Mouse (Mus musculus): Measurements from ENCODE around the gene Gpr141.
"Not testable (repeated sequence)": the region's sequence is repeated elsewhere in the genome, so short reads cannot be mapped to it uniquely, and the experiment has no call there.

Gpr141 gene

DNA sequence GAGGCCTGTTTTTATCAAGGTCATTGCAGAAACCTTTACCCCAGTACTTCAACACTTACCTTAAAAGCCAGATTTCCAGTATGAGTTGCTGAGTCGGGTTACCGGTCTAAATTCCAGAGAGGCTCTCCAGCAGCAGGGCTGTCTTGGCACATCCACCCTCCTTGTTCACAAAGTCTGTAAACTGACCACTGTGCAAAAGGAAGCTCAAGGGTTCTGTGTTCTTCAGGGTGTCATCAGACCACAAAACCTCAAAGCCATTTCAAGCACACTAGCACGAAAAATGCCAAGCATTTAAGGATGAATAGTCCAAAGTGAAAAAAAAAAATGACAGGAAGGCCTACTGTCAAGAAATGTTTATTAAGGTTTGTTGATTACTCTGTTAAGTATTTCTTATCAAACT lies at the start of gene Gpr141:
Gpr141 (minus strand) TSS at position 187 of the 400 bp plus-strand sequence.
- peak in 1 of 2 experiments; percentile 7 for DNase-seq (ENCODE audit: low spot score in 2 of 2)

DNA sequence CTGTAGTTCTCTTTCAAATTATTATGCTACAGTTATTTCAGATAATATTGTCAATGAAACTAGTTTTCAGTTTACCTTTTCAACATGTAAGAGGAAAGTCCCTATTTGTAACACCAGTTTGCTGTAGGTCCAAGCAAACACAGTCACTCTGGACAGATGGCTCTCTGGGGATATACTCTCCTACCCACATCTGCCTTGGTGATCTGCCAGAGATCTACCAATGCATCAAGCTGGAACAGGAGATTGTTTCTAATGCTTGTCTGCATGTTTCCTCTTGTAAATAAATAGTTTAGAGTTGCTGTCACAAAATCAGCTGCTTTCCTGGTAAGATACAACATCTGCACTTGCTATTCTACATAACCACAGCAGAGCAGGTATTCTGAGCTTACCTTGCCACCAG lies 40.2 kb upstream of the Gpr141 start:
- DNase-seq (ENCODE audit: low spot score in 2 of 2): no peak

DNA sequence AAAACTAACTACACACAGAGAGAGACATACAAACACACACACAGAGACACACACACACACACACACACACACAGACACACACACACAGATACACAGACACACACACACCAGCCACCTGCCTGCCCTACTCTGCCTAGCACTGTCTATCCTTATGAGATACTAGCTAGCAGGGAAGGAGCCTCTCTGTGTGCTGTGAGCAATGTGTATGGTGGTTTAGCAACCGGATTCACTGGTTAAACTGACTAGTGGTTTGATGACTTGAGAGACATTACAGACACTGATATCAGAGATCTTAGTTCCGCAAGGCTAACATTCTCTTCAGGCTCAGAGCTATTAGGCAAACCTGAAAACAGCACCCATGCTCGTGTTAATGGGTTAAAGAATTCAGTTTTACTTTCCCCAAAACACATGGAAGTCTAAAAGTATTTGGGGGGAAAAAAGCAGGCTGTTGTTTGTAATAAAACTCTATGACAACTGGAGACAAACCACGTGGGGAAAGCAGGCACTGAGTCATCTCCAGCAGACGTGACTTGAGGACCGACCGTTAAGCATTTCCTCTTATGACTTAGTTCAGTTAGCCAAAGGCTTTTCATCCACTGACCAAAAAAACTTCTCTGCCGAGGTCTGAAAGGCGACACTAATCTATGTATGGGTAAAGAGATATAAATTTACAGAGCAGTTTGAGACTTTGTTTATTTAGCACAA lies 30.7 kb upstream of the Gpr141 start:
- DNase-seq (ENCODE audit: low spot score in 2 of 2): peak; percentile 14 to 42

DNA sequence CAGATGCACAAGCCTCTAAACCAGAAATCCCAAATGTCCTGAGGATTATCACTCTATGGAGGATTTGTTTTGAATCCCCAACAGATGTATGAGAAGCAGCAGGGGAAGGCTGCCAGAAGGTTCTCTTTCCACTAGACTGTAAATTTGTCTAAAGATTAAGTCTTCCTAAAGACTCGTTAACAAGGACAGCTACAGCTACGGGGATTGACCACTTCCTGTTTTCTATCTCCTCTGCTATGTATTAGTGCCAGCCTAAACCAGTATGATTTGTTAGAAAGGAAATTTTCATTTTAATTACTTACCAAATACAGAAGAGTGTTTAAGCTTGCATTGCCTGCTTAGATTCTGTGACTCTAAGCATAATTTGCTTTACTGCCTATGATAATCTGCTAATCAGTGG lies 30.0 kb upstream of the Gpr141 start:
- DNase-seq (ENCODE audit: low spot score in 2 of 2): no peak

DNA sequence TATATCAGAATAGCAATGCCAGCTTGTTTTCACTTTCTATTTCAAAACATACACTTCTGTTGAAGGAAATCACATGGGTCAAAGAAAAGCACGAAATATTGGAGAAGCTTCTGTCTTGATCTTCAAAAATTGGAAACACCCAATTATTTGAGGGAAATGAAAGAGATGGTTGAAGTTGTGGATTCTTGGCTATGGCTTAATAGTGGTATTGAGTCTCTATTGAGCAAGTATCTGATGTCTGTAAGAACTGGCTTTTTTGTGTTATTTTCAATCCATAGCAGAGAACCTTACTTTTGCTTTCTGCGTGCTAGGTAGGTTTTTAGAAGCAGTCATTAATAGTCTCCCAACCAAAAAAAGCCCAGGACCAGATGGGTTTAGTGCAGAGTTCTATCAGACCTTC lies 19.4 kb upstream of the Gpr141 start:
- DNase-seq (ENCODE audit: low spot score in 2 of 2): no peak

DNA sequence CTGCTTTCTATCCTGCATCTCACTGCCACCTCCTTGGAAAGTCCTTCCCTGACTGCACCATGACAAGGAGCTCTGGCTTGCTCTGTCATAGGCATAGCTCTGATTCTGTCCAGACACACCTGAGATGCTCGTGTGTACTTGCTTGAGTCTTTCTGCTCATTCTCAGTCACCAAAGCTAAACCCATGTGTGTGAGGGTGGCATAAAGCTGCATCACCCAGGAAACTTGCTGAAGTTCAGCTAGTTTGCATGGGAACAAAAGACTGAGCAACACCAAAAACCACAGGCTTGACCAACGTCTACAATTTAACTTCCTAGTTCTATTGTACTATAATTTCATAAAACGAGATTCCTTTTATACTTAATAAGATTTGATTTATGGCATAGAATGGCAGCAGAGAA lies 18.6 kb upstream of the Gpr141 start:
- DNase-seq (ENCODE audit: low spot score in 2 of 2): no peak

DNA sequence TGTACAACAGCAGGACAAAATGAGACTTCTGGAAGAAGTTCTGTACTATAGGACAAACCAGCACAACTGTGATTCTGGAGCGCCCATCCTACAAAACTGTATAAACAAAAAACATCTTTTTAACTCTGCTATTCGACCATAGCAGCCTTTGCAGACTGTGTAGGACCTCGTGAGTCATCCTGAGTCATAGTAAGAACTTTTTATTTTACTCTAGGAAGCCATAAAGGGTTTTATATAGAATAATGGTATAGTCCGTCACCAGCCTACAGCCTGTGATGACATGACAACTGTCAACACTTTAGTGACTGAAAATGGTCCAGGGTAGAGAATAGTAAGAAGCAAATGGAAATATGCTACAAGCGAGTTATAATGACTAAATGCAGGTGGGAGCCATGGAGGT lies 17.6 kb upstream of the Gpr141 start:
- no peak for DNase-seq (ENCODE audit: low spot score in 2 of 2)

DNA sequence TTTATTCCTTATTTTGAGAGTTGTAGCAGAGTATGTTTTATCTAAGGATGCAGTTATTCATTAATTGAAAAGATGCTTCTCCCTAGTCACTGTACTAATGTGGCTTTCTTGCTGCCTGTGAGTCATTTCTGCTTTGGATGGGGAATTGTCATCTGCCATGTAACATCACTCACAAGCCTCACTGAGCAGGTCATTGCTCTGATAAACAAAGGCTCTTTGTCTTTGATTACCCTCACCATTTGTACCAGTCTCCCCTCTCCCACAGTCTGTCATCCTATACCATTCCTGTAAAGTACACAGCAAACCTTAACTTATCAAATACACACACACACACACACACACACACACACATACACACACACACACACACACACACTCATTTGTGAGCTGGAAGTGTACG lies 16.1 kb upstream of the Gpr141 start:
- no peak for DNase-seq (ENCODE audit: low spot score in 2 of 2)

DNA sequence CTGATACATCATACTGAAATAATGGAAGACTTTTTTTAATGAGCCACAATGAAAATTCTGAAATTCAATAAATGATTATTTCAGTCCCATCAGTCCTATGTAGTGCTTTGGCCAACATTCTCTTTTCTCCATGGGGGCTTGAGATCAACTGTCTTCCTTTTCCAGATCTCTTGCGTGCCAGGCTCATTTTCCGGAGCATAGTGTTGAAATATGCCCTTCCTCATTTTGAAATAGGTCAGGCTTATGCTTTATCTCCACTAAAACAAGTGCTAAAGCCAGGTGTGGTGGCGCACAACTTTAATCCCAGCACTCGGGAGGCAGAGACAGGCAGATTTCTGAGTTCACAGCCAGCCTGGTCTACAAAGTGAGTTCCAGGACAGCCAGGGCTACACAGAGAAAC lies 6.5 kb upstream of the Gpr141 start:
- DNase-seq (ENCODE audit: low spot score in 2 of 2): no peak

DNA sequence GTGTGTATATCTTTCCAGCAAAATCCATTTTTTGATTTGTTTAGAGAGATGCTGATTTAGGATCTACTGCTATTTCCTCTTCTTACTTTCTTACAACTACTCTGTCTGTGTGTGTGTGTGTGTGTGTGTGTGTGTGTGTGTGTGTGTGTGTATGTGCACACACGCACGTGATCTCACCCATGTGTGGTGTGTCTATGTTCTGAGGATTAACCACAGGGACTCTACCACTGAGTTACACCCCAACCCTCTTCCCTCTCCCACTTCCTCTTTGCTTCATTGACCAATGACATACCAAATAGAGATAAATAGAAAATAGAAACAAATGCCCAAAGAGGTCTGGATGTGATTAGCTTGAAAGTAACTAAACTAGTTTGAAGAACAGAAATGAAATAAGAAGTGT lies 4.0 kb upstream of the Gpr141 start:
- peak; percentile 31 to 48 for DNase-seq (ENCODE audit: low spot score in 2 of 2)

DNA sequence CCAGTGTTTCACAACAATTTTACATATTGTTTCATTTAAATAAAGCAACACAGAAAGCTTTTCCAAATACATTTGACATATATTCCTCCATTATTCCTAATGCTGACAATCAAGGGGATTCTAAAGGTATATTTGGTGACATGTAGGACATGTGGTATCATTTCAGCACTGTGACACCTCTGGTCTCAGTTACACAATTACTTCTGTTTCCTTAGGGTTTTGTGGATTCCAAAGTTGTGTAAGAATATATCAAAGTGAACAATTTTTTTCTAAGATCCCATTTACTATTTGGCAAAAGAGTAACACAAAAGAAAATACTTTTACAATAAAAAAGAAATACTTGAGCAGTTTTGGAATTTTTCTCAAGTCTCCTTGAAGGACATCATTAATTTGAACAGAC lies 2.4 kb downstream of the Gpr141 start:
- no peak for DNase-seq (ENCODE audit: low spot score in 2 of 2)

DNA sequence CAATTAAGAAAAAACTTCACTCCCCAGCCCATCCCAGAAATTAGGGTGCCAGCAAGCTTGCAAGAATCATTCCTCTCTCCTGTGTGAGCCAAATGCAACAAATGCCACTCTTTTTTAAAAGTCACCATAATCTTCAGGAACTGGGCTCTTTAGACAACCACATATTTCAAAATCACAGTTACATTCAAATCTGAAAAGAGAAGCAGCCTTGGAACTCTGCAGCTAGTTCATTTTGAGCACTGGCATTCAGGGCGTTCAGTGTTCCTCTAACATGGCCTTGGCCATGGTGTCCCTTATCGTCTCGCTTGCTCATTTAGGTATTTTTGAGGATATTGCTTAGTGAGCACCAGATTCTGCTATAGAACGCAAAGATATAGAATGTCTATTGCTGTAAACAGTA lies 4.1 kb downstream of the Gpr141 start:
- DNase-seq (ENCODE audit: low spot score in 2 of 2): no peak

DNA sequence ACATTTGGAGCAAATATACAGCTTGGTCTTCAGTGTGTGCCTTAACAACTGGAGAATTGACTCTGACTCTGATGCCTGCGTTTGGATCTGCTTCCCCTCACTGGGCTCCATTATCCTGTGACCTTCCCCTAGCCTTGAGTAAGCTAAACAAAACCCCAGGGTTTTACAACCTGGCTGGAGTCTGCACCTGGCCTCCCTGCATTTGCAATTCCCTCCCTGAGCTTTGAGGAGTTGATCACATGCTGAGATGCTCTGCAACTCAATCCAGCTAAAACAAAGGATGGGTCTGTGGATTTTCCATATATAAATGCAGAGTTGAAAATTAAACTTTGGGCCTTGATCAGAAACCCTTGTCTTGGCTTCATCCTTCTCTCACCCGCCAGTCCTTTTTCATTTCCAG lies 4.8 kb downstream of the Gpr141 start:
- DNase-seq (ENCODE audit: low spot score in 2 of 2): no peak

DNA sequence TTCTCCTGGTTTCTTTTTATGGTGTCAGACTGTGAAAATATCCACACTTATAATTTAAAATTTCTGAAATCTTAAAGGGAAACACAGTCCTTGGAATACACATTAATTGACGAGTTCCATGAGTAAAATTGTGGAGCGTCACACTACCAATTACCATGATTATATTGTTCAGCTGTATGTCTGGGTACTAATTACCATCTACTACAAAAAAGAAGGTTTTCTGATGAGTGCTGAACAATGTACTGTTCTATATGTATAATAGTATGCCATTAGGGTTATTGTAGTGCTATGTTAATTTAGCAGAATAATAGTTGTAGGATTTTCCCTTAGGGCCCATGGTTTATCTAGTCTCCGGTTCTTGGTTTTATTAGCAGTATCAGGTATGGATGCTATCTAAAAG lies 29.1 kb downstream of the Gpr141 start:
- no peak for DNase-seq (ENCODE audit: low spot score in 2 of 2)

DNA sequence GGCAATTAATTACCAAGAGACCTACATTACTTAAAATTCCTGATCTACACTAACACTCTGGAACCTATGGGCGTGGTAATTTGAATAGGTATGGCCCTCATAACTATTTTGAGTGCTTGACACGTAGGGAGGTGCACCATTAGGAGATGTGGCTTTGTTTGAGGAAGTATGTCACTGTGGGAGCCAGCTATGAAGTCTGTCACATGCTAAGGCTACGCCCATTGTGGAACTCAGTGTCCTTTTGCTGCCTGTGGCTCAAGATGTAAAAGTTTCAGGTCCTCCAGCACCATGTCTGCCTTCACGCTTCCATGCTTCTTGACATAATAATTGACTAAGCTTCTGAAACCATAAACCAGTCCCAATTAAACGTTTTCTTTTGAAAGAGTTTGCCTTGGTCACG lies 29.6 kb downstream of the Gpr141 start:
- DNase-seq (ENCODE audit: low spot score in 2 of 2): peak in 1 of 2 experiments; percentile 46

DNA sequence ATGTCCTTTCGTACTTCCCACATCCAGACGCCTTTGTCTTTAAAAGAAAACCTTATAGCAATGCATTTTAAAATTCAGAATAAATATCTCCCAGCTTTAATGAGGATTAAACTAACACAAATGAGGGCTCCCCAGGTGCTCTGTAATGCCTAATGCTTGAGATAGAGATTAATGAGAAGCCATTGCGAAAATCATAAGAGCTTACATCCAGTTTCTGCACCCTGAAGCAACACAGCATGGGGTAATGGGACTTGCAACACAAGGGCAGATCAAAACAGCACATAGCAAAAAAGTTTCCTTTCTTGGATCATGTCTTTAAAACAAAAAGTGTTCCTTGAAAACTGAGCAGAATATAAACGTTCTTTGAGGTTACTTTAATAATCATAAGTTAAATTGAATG lies 30.3 kb downstream of the Gpr141 start:
- no peak for DNase-seq (ENCODE audit: low spot score in 2 of 2)

DNA sequence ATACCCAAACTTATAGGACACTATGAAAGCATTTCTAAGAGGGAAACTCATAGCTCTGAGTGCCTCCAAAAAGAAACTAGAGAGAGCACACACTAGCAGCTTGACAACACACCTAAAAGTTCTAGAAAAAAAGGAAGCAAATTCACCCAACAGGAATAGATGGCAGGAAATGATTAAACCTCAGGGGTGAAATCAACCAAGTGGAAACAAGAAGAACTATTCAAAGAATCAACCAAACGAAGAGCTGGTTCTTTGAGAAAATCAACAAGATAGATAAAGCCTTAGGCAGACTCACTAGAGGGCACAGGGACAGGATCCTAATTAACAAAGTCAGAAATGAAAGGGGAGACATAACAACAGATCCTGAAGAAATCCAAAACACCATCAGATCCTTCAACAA lies 36.1 kb downstream of the Gpr141 start:
- not testable (repeated sequence) for DNase-seq (ENCODE audit: low spot score in 2 of 2)

DNA sequence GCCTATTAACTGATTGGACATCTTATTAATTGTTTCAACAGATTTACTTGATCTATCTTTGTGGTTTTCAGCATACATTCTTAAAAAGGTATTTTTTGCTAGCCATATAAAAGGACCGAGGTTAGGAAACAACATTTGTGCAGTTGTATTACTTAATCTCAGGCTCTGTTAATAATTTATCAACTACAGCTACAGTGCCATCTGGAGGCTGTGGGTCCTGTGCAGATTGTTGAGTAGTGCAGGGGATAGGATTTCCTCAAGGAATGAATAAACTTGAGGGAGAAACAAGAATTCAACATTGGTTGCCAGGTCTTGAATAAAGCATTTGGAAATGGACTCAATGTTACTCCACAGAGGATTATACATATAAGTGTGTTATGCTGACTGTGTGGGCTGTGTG lies 53.9 kb downstream of the Gpr141 start:
- DNase-seq (ENCODE audit: low spot score in 2 of 2): no peak

DNA sequence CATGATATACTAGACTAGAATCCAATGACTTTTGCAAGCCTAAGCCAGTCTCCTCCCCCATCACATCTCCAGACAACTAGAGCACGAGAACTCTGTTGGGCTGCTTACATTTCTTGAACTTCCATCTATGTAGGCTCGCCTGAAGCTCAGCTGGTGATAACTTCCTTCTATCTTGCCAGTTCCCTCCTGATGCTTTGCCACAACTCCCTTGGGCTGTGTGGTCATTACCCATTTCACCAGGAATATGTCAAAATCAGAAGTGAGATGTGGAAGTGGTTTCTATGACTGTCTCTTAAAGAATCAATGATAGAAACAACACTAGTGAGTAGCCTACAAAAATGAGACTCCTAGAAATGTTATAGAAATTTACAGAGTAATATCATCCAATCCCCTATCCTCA lies 56.9 kb downstream of the Gpr141 start:
- no peak for DNase-seq (ENCODE audit: low spot score in 2 of 2)

DNA sequence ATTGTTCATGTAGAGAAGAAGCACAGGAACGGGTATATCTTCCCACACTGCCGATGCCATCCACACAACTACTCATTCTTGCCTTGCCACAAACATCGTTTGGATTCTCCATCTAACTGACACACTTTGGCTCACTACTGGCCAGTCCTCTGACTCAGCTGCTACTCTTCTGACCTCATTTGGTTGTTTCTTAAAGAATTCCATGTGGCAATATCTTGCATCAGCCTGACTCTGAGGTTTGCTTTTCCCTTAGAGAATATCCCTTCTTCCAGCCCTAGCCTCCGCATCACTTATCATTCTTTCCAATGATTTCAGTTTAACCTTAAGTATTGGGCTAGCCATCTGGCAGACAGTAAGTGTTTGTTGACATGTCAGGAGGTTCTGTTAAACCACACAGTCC lies 59.8 kb downstream of the Gpr141 start:
- no peak for DNase-seq (ENCODE audit: low spot score in 2 of 2)

DNA sequence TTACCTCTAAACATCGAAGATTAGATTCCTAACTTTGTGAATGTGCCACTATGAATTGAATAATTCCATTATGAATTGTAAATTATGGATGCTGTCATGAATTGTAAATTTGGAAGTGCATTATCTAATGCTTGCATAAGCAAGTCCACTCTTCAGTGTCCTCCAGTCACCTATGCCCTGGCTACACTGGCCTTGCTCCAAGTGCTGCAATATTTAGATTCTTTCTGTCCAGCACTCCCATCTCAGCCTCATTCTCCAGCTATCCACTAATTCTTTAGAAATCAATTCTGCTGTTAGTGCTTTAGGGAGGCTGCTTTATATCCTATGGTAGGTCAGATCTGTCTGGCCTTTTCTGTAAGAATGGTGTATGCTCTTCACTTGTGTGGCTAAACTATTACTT lies 60.8 kb downstream of the Gpr141 start:
- no peak for DNase-seq (ENCODE audit: low spot score in 2 of 2)

DNA sequence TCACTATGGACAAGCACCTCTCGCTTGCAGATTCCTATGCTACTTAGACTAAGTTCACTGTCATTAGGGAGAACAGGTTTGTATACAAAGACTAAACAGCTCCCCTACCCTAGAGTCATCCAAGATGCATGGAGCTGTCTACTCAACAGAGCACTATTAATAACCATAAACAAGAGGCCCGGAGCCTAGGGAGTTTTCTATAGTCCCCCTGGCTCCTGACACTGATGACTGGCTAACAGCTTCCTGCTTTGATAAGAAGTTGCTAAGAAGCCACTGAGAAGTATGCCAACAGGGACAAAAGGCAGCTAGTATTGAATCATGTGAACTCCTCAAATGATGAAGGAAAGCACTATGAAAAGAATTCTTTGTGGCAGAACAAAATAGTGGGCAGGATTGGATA lies 78.3 kb downstream of the Gpr141 start:
- DNase-seq (ENCODE audit: low spot score in 2 of 2): no peak

DNA sequence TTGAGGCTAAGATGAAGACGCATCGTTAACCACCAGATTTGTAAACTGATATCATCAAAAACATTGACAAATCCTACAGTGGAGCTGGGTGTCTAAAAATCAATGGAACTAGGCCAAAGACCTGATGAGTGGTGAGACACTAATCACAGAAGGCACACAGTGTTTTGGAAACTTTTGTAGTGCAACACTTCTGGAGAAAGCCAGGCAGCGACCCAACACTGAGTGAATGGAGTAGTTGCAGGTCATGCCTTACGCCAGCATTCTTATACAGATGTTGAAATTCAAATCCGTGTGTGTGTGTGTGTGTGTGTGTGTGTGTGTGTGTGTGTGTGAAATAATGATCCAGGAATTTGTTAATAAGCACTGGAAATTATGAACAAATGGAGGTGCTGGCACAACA lies 79.5 kb downstream of the Gpr141 start:
- no peak for DNase-seq (ENCODE audit: low spot score in 2 of 2)

DNA sequence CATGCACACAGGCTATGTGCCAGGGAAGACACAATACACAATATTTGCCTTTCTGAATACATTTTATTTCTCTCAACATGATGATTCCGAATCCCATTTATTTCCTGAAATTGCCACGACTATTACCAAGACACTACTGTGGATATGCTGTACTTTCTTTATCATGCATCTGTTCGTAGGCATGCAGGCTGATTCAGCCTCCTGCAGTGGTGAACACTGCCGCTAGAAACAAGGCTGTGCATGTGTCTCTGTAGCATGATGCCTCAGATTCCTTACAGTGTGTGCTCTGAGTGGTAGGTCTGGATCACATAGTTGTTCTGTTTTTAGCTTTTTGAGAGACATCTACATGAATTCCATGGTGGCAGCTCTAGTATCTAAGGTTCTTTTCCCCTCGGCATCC lies 89.5 kb downstream of the Gpr141 start:
- no peak for DNase-seq (ENCODE audit: low spot score in 2 of 2)

All from natural killer cell, adult 2 months (primary cell).